Mouse (Mus musculus) spleen, adult 18-20 months (tissue): ENCODE results near the gene Zgrf1.

ENCODE experiments used
- DNase-seq, 2 experiments: peaks; one replicate each; pipeline ENCODE4 v3.0.0; 2022; ENCODE audit warnings: mixed read lengths in 2 of 2

The Zgrf1 gene

DNA sequence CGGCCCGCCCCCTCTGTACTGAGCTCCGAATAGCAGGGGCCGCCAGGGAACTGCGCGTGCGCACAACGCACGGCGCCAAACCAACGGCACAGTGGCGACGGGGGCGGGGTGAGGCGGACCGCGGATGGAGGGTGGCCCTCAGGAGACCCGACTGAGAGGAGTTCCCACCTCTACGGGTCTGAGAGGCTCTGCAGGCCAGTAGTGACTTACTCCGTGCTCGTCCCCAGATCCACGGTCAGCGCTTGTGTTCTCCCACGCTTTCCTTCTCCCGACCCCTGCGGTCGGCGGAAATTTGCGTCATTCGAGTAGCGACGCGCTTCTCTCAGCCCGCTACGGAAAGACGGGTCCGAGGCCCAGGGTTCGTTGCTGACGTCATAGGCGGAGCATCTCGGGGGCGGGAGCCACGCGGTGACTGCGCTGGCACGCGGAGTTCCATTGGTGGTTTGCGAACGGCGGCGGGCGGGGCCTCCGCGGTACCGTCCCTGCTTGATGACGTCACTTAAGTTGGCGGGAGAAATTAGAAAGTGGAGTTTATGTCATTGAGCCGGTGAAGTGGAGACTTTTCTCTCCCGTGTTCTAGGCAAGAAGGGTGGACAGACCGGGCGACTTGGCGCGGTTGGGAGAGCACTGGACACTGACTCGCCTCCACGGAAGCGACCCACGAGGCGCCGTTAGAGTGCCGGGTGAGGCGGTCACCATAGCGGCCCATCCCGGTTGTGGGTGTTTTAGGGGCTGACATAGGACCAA, at the start of gene Zgrf1, which contains the start of gene Larp7:
Gene Zgrf1 (plus strand): TSS at position 517 of the 747 bp plus-strand sequence.
Gene Larp7 (minus strand): TSS at position 377 of the 747 bp plus-strand sequence.
- DNase-seq = peak; percentile 96 to 98

DNA sequence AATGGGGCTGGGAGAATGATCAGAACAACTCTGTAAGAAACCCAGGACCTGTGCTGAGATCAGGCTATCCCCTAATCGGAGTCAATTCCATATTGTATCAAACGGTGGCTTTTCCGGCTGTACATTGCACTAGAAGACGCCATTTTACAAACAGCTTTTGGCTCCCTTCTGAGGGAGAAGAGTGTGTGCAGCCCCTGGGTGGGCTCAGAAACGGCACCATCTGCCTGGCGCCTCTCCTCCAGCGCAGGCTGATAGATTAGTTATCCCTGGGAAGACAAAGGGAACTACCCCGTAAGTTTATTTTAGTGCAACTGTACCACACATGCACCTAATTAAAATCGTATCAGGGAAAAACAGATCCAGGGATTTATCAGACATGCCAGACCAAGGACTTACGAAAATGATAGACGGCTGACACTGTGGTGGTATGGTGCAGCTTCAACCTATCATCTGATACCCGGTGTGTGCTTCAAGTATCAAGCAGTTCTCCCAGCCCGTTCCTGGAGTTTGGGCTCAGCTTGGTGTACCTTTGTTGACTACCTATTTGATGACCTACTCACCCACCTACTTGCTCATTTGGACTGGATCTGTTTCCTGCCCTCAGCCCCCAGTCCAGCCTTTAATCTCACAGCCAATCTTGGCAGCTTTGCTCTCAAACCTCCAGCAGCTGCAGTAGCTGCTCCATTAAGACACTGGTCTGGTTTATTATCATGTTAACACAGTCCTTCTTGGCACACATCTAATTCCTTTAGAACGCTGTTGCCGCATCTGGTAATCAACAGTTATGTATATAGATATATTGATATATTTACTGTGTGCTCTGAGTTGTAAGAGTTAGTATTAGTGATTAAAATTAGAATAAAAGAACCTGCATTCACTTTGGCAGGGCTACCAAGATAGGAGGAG, 45.2 kb upstream of the Zgrf1 start:
- no peak for DNase-seq

DNA sequence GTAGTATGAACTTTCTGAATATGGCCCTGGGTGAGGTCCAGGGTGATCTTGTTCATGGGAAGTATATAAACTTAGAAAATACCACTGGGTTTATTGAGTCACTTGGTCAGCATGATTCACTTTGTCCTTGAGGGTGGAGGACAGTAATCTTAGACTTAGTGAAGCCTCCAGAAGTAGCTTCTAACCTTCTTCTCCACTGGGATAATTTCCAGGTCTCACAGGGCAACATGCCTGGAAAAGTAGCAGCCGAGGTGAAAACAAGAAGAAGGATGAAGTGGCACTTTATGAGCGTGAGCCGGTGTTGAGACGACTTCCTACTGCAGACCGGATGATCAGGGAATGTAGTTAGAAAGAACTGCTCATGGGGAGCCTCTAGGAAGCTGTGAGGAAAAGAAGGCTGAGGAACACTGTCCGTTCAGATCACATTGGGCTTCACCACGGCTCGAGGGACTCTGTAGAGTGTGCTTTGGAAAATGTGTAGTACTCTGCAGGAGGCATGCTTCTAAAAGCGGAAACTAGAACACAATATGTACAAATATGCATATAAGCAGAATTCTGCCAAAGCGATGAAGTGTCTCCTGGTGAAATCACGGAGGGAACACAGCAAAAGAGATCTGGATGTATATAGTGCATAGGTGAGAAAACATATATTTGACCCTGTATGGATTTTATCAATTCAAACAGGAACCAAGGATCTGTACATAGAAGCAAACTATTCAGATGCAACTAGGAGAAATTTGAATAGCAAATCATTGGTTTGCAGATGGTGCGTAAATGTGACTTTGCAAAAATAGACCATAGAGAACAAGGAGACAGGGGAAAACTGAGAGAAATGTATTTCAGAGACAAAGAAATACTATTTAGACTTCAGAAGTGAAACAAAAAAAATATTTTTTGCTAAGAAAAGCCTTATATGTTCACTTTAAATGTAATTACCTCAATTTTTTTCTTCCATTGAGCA, 41.2 kb upstream of the Zgrf1 start:
- no peak for DNase-seq

DNA sequence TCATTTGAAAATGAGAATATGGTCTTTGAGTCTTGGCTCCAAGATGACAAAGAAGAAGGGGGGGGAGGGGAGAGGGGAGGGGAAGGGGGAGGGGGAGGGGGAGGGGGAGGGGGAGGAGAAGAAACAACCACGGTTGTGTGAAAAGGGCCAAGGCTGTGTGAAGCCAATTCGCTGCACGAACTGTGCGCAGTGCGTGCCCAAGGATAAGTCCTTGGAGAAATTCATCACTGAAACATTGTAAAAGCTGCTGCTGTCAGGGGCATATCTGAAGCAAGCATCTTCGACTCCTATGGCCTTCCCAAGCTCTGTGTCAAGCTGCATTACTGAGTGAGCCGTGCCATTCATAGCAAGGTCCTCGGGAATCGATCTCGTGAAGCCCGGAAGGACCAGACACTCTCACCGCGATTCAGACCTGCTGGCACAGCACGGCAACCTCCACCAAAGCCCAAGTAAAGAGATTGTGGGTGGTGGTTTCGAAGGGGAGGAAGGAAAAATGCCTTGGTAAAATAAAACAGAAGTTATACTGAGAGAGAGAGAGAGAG, 40.4 kb upstream of the Zgrf1 start:
- no peak for DNase-seq

DNA sequence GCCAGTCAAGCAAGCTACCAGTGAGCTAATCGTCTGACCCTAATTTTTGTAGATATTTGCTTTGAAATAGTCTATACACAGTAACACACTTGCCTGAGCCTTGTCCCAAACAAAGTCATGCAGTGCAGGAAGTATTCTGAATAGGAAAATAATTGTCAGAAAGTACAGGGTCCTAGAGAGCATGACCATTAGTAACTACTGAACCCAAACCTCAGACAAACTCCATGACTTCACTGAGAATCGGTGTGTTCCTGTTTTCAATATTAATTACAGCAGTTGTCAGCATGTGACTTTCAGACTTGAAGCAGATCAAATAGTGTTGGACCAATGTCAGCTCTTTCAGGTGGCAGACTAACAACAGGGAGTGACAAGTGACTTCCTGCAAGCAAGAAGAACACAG, 39.6 kb upstream of the Zgrf1 start:
- no peak for DNase-seq

DNA sequence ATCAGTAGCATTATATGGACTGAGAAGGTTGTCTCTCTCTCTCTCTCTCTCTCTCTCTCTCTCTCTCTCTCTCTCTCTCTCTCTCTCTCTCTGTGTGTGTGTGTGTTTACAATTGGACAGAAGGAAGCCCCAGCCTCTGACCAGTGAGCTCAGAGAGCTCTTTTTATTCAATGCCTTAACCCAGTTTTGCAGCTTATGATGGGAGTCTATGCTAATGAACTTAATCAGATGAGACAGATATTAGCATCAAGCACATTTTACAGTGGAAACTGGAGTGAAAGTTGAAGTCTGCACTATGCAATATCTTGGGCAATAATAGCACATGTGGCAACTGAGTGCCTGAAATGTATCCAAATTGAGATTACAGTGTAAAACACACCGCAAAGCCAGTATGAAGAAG, 38.0 kb upstream of the Zgrf1 start:
- no peak for DNase-seq

DNA sequence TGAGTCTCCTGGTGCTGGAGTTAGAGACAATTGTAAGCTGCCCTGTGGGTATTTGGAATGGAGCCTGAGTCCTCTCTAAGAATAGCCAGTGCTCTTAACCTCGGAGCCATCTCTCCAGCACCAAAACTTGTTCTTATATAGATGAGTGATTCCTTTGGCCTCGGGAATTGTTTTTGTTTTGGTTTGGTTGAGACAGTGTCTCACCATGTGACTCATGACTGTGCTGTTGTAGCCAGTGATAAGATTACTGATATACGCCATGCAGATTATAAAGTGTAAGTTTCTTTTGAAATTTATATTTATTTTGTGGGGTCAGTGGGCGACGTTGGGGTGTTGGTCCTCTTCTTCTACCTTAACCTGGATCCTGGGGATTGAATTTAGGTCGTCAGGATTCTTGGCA, 33.0 kb upstream of the Zgrf1 start:
- no peak for DNase-seq

DNA sequence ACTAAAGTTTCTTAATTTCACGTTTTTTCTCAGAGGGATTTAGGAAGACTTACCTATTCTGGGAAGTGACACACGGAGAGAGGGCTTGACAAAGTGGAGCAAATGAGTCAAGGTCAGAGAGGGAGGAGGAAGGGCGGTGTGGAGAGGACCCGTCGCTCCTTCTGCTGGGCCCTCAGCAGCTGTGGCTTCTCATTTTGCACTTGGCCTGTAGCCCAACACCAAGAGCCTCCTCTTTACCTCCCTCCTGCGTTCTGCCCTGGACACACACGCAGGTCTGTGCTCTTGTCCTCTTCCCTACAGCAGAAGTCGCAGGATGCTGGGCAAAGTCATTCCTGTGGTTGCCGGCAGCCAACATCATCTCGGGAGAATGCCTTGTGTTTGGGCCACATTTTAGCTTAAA, 32.1 kb upstream of the Zgrf1 start:
- DNase-seq = no peak

DNA sequence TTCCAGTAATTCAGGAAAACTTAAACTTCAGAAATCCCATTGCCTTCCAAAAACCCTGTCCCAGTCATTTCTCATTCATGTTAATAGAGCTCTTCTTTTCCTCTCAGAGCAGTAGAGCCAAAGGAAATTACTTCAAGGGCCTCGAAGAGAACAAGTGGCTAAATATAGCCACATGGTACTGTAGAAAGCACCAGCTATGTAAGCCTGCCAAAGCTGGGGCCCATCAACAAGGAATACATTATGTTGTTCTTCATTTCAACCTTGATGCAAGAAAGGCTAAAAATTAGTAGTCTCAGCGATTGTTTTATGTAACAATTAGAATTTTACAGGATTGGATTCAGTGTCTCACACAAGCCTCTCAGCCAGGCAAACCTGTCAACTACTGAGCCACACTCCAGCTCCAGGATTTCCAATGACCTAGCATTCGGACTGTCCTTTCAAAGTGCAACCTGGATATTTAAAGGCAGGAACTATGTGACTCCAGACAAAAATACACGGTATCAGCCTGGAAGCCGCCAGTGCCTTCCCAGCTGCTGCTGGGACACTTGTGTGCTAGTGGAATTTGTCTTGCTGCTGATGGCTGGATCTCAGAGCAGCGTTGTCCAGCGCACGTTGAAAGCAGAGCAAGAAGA, 28.0 kb upstream of the Zgrf1 start:
- no peak for DNase-seq

DNA sequence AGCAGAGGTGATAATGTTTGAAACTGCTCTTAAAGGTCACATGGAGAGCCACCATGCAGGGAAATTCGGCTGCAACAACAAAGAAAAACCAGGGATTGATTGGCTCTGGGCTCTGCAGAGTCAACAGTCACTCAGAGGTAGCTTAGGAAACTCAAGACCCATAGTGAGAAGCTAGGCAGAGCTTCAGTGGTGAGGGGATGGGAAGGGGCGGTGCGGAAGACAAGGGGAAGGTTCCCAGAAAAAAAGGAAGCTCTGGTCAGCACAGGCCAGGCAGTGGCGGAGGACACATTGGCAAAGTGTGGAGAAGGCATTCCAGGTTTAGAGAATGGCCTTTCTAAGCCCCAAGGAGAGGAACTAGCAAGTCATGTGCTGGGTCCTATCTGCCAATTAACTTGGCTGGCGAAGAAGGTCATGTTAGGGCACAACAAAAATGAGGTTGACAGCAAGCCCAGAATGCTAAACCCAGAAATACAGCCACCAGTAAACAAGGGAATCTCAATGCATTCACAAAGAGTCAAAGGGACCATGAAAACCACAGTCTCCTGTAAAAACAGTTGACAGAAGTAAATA, 25.7 kb upstream of the Zgrf1 start:
- no peak for DNase-seq

DNA sequence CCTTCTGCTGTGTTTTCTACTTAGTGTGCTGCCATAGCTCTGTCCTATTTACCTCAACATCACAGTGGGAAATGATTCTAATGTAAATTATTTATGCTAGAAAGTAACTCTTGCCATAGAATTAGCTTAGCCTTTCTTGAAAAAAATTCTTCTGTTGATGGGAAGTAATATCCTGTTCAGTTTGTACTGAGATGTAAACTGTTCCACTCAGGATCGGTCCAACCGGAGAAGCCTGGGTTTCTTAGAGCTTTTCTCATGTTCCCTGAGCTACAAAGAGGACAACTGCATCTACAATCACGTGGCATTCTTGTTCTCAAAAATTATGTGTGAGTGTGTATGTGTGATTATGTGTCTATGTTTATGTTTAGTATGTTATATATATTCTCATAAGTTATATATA, 24.1 kb upstream of the Zgrf1 start:
- DNase-seq = no peak

DNA sequence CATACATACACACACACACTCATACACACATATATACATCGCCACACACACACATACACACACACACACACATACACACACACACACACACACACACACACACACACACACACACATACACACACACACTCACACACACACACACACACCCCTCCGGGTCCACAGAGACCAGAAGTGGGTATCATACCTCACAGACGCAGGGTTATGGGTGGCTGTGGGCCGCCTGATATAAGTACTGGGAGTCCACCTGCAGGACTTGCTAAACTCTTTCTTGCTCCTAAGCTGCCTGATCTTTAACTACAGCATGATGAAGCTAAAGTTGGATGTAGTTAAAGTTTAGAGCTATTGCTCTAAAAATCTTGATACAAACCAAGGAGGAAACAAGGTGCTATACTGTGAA, 23.5 kb upstream of the Zgrf1 start:
- no peak for DNase-seq

DNA sequence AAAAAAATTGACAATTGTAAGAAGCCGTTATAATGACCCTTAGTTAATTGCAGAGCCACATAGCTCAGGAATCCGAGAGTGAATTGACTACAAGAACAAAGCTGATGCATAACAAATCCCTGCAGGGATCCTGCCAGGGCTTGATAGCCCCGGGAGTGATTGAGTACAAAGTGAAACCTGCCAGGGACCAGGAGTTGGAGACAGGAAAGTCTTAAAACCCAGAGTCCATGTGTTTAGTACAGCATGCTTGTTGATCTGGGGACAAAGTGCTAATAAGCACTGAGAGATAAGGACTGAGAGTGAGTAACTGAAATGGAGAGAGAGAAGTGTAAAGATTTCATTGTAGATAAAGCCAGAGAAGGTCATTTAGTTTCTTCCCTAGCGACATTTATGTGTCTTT, 23.0 kb upstream of the Zgrf1 start:
- no peak for DNase-seq

DNA sequence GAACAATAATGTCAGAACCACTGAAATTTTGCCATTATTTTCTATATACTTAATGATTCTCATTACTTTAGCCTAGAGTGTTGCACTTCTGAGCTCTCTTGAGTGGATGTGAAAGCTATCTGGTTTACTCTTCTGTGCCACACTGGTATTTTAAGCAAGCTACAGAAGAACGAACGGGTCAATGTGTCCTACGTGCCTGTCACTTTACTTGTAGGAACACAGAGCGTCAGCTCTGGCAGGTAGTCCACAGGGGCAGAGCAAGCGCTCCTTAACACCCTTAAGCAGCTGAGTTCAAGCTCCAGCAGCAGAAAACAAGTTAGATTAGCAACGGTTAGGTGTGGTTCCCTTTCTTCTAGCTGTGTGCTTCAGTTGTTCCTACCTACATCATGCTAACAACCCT, 14.1 kb upstream of the Zgrf1 start:
- no peak for DNase-seq

DNA sequence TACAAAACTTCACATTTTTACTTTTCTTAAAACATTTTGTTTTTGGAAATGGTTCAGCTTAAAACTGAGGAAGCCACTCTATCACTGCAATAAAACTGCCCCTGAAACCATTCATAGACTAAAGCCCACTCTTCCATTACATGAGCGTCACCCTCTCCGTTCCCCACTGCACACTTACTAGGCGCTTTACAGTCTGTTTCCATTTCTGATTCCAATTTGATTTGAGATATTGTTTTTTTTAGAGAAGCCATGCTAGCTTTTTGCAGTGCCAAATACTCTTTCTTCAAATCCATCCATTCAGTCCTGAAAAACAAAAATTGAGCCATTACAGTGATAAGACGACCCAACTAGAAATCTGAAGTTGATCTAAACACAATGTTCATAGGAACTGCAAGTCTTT, 9.3 kb upstream of the Zgrf1 start:
- DNase-seq = no peak

DNA sequence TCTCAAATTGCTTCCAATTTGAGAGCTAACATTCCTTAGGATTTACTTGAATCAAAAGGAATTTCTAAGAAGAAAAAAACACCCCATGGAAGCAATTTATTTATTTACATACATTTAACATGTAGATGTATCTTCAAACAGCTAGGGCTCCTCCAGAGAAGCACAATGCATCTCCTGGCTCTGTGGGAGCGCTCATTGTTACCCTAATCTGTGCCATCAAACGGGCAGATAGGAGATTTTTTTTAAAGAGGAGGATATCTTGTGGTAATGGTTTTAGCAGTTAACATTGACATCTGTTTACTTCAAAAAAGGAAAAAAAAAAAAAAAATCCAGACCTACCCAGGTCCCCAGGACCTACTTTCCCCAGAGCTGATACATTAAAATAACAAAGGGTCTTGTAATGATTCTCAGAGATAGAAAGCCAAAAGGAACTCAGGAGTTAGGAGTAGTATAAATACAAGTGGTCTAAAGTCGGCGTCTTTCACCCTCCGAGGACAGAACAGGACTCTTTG, 8.6 kb upstream of the Zgrf1 start:
- no peak for DNase-seq

DNA sequence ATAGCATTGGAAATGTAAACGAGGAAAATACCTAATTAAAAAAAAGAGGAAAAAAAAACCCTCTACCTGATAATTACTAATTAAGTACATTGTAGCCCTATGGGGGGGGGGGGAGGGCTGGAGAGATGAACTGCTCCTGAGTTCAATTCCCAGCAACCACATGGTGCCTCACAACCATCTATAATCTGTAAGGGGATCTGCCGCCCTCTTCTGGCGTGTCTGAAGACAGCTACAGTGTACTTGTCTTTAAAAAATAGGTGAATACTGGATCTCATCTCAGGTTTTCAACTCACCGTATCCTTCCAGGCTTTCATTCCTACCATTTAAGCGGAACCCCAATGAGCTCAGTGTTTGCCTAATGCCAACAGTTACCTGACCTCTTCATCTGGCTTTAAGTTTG, 5.4 kb upstream of the Zgrf1 start:
- DNase-seq = peak in 1 of 2 experiments; percentile 28

DNA sequence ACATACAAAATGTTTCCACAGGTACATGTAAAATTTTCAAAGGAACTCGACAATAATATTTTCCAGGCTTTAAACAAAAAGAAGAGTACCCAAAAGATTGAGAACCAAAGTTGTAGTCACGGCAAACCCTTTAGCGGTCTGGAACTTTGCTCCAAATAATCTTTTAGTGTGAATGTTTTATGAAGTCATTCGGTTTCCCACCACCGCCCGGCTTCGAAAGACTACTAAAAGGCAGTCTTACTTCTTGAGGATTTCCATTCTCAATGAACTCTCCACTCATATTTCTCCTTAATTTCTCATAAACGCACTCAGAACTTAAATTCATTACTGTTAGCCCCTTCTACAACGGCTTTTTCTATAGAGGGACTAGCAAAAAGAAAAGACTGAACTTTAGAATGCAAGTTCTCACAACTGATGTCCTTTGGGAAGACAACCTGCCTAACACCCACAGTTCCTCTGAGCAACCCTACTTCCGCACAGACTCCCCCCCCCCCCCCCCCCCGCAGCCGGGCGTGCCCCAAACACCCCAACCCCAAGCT, 786 bp upstream of the Zgrf1 start:
- peak in 1 of 2 experiments; percentile 18 for DNase-seq

DNA sequence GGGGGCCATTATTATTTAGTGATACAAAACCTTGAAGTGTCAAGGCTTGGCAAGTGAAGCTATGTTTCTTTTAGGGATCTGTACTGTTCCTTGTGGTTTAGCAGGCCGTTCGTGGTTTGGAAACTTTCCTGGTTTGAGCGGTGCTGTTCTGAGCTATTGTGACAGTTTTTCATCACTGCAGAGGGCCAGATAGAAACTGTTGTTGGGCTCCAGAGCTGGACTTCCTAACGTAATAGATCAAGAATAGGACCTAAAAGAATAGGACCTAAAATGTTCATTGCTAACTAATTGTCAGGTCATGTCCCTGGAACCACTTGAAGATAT, 393 bp downstream of the Zgrf1 start:
- DNase-seq = no peak

DNA sequence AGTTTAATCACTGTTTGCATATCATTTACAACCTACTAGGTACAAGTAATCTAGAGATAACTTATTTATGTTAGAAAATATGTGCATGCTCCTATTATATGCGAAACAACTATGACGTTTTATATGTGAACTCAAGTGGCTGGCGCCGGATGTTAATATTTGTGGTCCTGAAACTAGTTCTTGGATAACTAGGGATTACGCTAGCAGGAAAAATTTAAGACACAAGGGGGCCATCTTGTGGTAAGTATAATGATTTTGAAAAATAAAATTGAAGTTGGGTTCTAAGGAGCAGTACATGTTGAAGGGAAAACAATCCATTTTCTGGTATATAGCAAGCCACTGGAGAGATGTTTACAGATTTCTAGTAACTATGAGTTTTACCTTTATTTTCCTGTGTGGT, 1.4 kb downstream of the Zgrf1 start:
- no peak for DNase-seq

DNA sequence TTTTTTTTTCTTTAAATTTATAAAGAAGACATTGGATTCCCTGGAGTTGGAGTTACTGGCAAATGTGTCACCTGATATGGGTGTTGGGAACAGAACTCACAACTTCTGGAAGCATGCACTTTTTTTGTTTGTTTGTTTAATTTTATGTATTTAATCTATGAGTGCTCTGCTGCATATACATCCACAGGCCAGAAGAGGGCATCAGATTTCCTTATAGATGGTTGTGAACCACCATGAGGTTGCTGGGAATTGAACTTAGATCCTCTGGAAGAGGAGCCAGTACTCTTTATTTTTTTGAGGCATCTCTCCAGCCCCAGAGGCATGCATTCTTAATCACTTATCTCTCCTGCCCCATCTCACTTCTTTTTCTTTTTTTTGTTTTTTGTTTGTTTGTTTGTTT, 4.9 kb downstream of the Zgrf1 start:
- DNase-seq = no peak
